Mouse (Mus musculus) heart, embryonic 12.5 days (tissue): Measurements from ENCODE around the gene Arhgap21. TPM values are rescaled to one million over a fixed set of nuclear protein-coding genes. Genes with fewer than 3 reads are reported as not detected.

ENCODE experiments used
- ATAC-seq: fragments of 200-750 bp; cut with Nextera tagmentation; 2 replicates; pipeline ENCODE4 v1.8.0; 2017; ENCODE audit warnings: moderate TSS enrichment, moderate library complexity; ENCODE audit not compliant: insufficient number of reproducible peaks, low FRiP score
- H3K27ac ChIP-seq: fragments of 300-500 bp; sonication (generic); 2 replicates; pipeline ENCODE4 v1.5.1; 2016; ENCODE audit warnings: mild to moderate bottlenecking, moderate library complexity; ENCODE audit not compliant: poor library complexity, severe bottlenecking
- H3K27me3 ChIP-seq: fragments of 300-500 bp; sonication (generic); replicated peaks from 2 replicates; pipeline ENCODE4 v1.6.1; 2016; ENCODE audit warnings: mild to moderate bottlenecking, moderate library complexity
- H3K36me3 ChIP-seq: fragments of 300-500 bp; sonication (generic); 2 replicates; pipeline ENCODE4 v1.6.1; 2016; ENCODE audit warnings: mild to moderate bottlenecking, moderate library complexity
- H3K4me1 ChIP-seq: fragments of 300-500 bp; sonication (generic); replicated peaks from 2 replicates; pipeline ENCODE4 v1.6.1; 2016; ENCODE audit warnings: mild to moderate bottlenecking
- H3K4me2 ChIP-seq: fragments of 300-500 bp; sonication (generic); 2 replicates; pipeline ENCODE4 v1.6.1; 2016; ENCODE audit warnings: mild to moderate bottlenecking, moderate library complexity
- H3K4me3 ChIP-seq: fragments of 300-500 bp; sonication (generic); 2 replicates; pipeline ENCODE4 v1.5.1; 2016; ENCODE audit warnings: mild to moderate bottlenecking
- H3K9ac ChIP-seq: fragments of 300-500 bp; sonication (generic); 2 replicates; pipeline ENCODE4 v1.6.1; 2016; ENCODE audit warnings: mild to moderate bottlenecking, moderate library complexity
- H3K9me3 ChIP-seq: fragments of 300-500 bp; sonication (generic); replicated peaks from 2 replicates; pipeline ENCODE4 v1.6.1; 2016; ENCODE audit warnings: mild to moderate bottlenecking, moderate library complexity
- WGBS: fragments of 180-500 bp; shearing (Covaris S2); methylation state at CpG from one replicate; pipeline ENCODE4 v1.1.7; 2016; 5-methylcytosine and 5-hydroxymethylcytosine counted together
- polyA plus RNA-seq: library from polyadenylated mRNA; unstranded; fragments of >200 nt; fragmentation: Nextera tagmentation; extraction: Ambion mirVana; gene quantifications from 2 replicates; pipeline ENCODE4 v1.2.1, GENCODE M21; 2016

Arhgap21 gene
- polyA plus RNA-seq, 1 experiment from 2014 or later = 28.2 TPM

GRCm38 (mm10) chr2:20883288-20883687 is 85.4 kb downstream of the Arhgap21 start:
- H3K9me3 ChIP-seq = no peaks in the 10 kb centered on the region
- no peak overlapping the region for H3K4me2 ChIP-seq
- no peaks in the 10 kb centered on the region for H3K27me3 ChIP-seq
- WGBS = 78% methylated on average over 8 of the region's 8 CpGs
- no peak overlapping the region for H3K9ac ChIP-seq
- H3K4me3 ChIP-seq = no peak overlapping the region
- peaks cover 48% of the 10 kb centered on the region for H3K36me3 ChIP-seq
- no peak overlapping the region for H3K27ac ChIP-seq
- H3K4me1 ChIP-seq = 0 out of 2 replicates have a peak, but pooled peaks cover 4% of the 10 kb centered on the region
- ATAC-seq = no peak

- no peaks in the 10 kb centered on the region for H3K27me3 ChIP-seq
- no peaks in the 10 kb centered on the region for H3K9me3 ChIP-seq
- no peak for ATAC-seq
- no peak overlapping the region for H3K9ac ChIP-seq
- WGBS = 86% methylated on average over 16 of the region's 16 CpGs
- H3K4me3 ChIP-seq = no peak overlapping the region
- no peak overlapping the region for H3K27ac ChIP-seq
- H3K4me2 ChIP-seq = no peak overlapping the region
- H3K36me3 ChIP-seq = peaks cover 43% of the 10 kb centered on the region
- 0 out of 2 replicates have a peak, but pooled peaks cover 4% of the 10 kb centered on the region for H3K4me1 ChIP-seq
Observed at GRCm38 (mm10) chr2:20879877-20880605, 88.6 kb downstream of the Arhgap21 start.

GRCm38 (mm10) chr2:20874621-20875020 is 94.1 kb downstream of the Arhgap21 start:
- no peak overlapping the region for H3K4me3 ChIP-seq
- no peaks in the 10 kb centered on the region for H3K9me3 ChIP-seq
- no peak overlapping the region for H3K27ac ChIP-seq
- H3K36me3 ChIP-seq = peaks cover 39% of the 10 kb centered on the region
- H3K27me3 ChIP-seq = no peaks in the 10 kb centered on the region
- H3K4me2 ChIP-seq = no peak overlapping the region
- no peak overlapping the region for H3K9ac ChIP-seq
- 95% methylated on average over 5 of the region's 5 CpGs for WGBS
- H3K4me1 ChIP-seq = peaks cover under 1% of the 10 kb centered on the region
- no peak for ATAC-seq

- H3K4me3 ChIP-seq = no peak overlapping the region
- no peaks in the 10 kb centered on the region for H3K9me3 ChIP-seq
- 14% methylated on average over 2 of the region's 2 CpGs for WGBS
- H3K4me2 ChIP-seq = no peak overlapping the region
- H3K27me3 ChIP-seq = no peaks in the 10 kb centered on the region
- no peak overlapping the region for H3K27ac ChIP-seq
- peaks cover 36% of the 10 kb centered on the region for H3K36me3 ChIP-seq
- peaks cover 9% of the 10 kb centered on the region for H3K4me1 ChIP-seq
- ATAC-seq = no peak
- no peak overlapping the region for H3K9ac ChIP-seq
Observed at GRCm38 (mm10) chr2:20869212-20869965, 99.3 kb downstream of the Arhgap21 start.

GRCm38 (mm10) chr2:20868052-20868451 is 100.6 kb downstream of the Arhgap21 start:
- no peaks in the 10 kb centered on the region for H3K9me3 ChIP-seq
- H3K36me3 ChIP-seq = peaks cover 40% of the 10 kb centered on the region
- H3K4me2 ChIP-seq = no peak overlapping the region
- no peaks in the 10 kb centered on the region for H3K27me3 ChIP-seq
- no peak for ATAC-seq
- H3K27ac ChIP-seq = no peak overlapping the region
- no peak overlapping the region for H3K9ac ChIP-seq
- H3K4me1 ChIP-seq = peaks cover 9% of the 10 kb centered on the region
- no peak overlapping the region for H3K4me3 ChIP-seq

- Histone ChIP-seq H3K4me3 (no peak overlapping the region), H3K9me3 (no peaks in the 10 kb centered on the region), H3K36me3 (peaks cover 56% of the 10 kb centered on the region), H3K4me2 (no peak overlapping the region), H3K9ac (no peak overlapping the region), H3K4me1 (peaks cover 9% of the 10 kb centered on the region), H3K27me3 (no peaks in the 10 kb centered on the region), H3K27ac (no peak overlapping the region)
- 85% methylated on average over 3 of the region's 3 CpGs for WGBS
- no peak for ATAC-seq
Observed at GRCm38 (mm10) chr2:20865795-20866194, 102.9 kb downstream of the Arhgap21 start.

- Histone ChIP-seq H3K36me3 (peaks cover 67% of the 10 kb centered on the region), H3K27ac (no peak overlapping the region), H3K9me3 (no peaks in the 10 kb centered on the region), H3K4me1 (peaks cover 8% of the 10 kb centered on the region), H3K4me3 (no peak overlapping the region), H3K27me3 (no peaks in the 10 kb centered on the region), H3K9ac (no peak overlapping the region), H3K4me2 (no peak overlapping the region)
- no peak for ATAC-seq
- 81% methylated on average over 2 of the region's 2 CpGs for WGBS
Observed at GRCm38 (mm10) chr2:20864569-20864968, 104.1 kb downstream of the Arhgap21 start.

- Histone ChIP-seq H3K4me1 (no peaks in the 10 kb centered on the region), H3K4me2 (no peak overlapping the region), H3K27me3 (no peaks in the 10 kb centered on the region), H3K9me3 (no peaks in the 10 kb centered on the region), H3K36me3 (peaks cover 82% of the 10 kb centered on the region), H3K4me3 (no peak overlapping the region), H3K27ac (no peak overlapping the region), H3K9ac (no peak overlapping the region)
- ATAC-seq = no peak
- 80% methylated on average over 5 of the region's 5 CpGs for WGBS
Observed at GRCm38 (mm10) chr2:20860756-20861155, 107.9 kb downstream of the Arhgap21 start.

GRCm38 (mm10) chr2:20849346-20849745 is 119.3 kb downstream of the Arhgap21 start:
- H3K4me1 ChIP-seq = no peaks in the 10 kb centered on the region
- no peak overlapping the region for H3K4me2 ChIP-seq
- H3K36me3 ChIP-seq = peaks cover 77% of the 10 kb centered on the region
- H3K9me3 ChIP-seq = no peaks in the 10 kb centered on the region
- H3K9ac ChIP-seq = no peak overlapping the region
- WGBS = 82% methylated on average over 18 of the region's 18 CpGs
- no peak overlapping the region for H3K27ac ChIP-seq
- no peak overlapping the region for H3K4me3 ChIP-seq
- ATAC-seq = no peak
- no peaks in the 10 kb centered on the region for H3K27me3 ChIP-seq

- no peak overlapping the region for H3K9ac ChIP-seq
- 78% methylated on average over 3 of the region's 3 CpGs for WGBS
- no peaks in the 10 kb centered on the region for H3K4me1 ChIP-seq
- H3K4me3 ChIP-seq = no peak overlapping the region
- no peaks in the 10 kb centered on the region for H3K36me3 ChIP-seq
- no peaks in the 10 kb centered on the region for H3K9me3 ChIP-seq
- H3K27me3 ChIP-seq = no peaks in the 10 kb centered on the region
- H3K4me2 ChIP-seq = no peak overlapping the region
- ATAC-seq = no peak
- H3K27ac ChIP-seq = no peak overlapping the region
Observed at GRCm38 (mm10) chr2:20831608-20832406, 136.9 kb downstream of the Arhgap21 start.

GRCm38 (mm10) chr2:20830882-20831281 is 137.8 kb downstream of the Arhgap21 start:
- H3K4me1 ChIP-seq = no peaks in the 10 kb centered on the region
- no peak overlapping the region for H3K4me3 ChIP-seq
- H3K9me3 ChIP-seq = no peaks in the 10 kb centered on the region
- H3K27ac ChIP-seq = no peak overlapping the region
- ATAC-seq = no peak
- H3K4me2 ChIP-seq = no peak overlapping the region
- H3K9ac ChIP-seq = no peak overlapping the region
- H3K36me3 ChIP-seq = no peaks in the 10 kb centered on the region
- WGBS = 78% methylated on average over 3 of the region's 3 CpGs
- H3K27me3 ChIP-seq = no peaks in the 10 kb centered on the region
